Mouse (Mus musculus) myocyte (in vitro differentiated cells): ENCODE measurements around the gene Lrrc74b.

Experiments
- MAX ChIP-seq: IDR thresholded peaks from one replicate; pipeline ENCODE4 v1.6.1; 2011; ENCODE audit warnings: low read depth, mild to moderate bottlenecking, control low read depth
- POLR2A ChIP-seq: IDR thresholded peaks from one replicate; pipeline ENCODE4 v1.6.1; 2011; ENCODE audit warnings: low read depth, mild to moderate bottlenecking, control low read depth, moderate library complexity; ENCODE audit not compliant: insufficient read length
- USF1 ChIP-seq: IDR thresholded peaks from one replicate; pipeline ENCODE4 v1.6.1; 2011; ENCODE audit warnings: low read depth, mild to moderate bottlenecking, control low read depth, moderate library complexity

- TF ChIP-seq MAX (no peak), POLR2A (no peak), USF1 (no peak)
Observed at GRCm38 (mm10) chr16:17507018-17507552, 54.0 kb downstream of the Lrrc74b start.
